Mouse (Mus musculus) brain, embryonic 14.5 days (tissue): ENCODE measurements around the gene Snap23.

Experiments used
- CTCF ChIP-seq: fragments of 200-500 bp; IDR thresholded peaks from 2 replicates; pipeline ENCODE4 v1.5.1; 2012; ENCODE audit warnings: inconsistent platforms, mild to moderate bottlenecking, moderate library complexity, borderline replicate concordance; ENCODE audit not compliant: insufficient read depth, insufficient read length; ENCODE audit errors: extremely low read depth
- POLR2A ChIP-seq: fragments of 200-500 bp; IDR thresholded peaks from 2 replicates; pipeline ENCODE4 v1.6.1; 2012; ENCODE audit warnings: mild to moderate bottlenecking, inconsistent platforms, borderline replicate concordance; ENCODE audit not compliant: poor library complexity, insufficient read depth, insufficient read length, severe bottlenecking; ENCODE audit errors: extremely low read depth

- TF ChIP-seq CTCF (no peak), POLR2A (no peak)
These were observed 8.5 kb downstream of the Snap23 start for GRCm38 (mm10) chr2:120575978-120576377.
